Mouse (Mus musculus) adrenal gland, postnatal 25 days (tissue): ENCODE measurements around the gene Sec22c. TPM values are rescaled to one million over a fixed set of nuclear protein-coding genes. Genes with fewer than 3 reads are reported as not detected.
A peak's percentile ranks its signal among the peaks of the same experiment; 100 is the strongest.

Experiments
- DNase-seq: peaks from one replicate; pipeline ENCODE4 v3.0.0; 2021; ENCODE audit warnings: mixed read lengths
- total RNA-seq: library from RNA; stranded (reverse); gene quantifications from 2 replicates; pipeline ENCODE4 v1.2.3, GENCODE M21; 2021

Gene Sec22c
- total RNA-seq, 1 experiment from 2014 or later = 5.3 TPM

DNA sequence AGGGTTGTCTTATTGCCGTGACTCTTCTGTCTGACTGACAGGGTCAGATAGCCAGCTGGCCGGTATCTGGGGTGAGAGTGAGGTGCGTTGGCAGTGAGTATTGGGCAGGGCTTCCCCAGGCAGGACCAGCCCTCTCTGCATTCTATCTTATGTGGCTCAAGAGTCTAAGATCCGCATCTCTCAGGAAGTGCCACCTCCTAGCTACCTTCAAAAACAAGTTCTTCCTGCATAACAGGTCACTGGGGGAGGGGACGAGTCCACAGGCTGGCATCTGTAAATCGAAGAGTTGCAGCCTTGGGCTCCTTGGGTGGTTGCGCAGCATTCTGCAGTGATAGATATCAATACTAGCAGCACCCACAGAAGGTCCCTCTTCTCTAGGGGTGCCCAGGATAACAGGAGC lies 58.3 kb downstream of the Sec22c start:
- no peak for DNase-seq

- DNase-seq = no peak
Observed at GRCm38 (mm10) chr9:121644855-121645254, 60.4 kb downstream of the Sec22c start.

DNA sequence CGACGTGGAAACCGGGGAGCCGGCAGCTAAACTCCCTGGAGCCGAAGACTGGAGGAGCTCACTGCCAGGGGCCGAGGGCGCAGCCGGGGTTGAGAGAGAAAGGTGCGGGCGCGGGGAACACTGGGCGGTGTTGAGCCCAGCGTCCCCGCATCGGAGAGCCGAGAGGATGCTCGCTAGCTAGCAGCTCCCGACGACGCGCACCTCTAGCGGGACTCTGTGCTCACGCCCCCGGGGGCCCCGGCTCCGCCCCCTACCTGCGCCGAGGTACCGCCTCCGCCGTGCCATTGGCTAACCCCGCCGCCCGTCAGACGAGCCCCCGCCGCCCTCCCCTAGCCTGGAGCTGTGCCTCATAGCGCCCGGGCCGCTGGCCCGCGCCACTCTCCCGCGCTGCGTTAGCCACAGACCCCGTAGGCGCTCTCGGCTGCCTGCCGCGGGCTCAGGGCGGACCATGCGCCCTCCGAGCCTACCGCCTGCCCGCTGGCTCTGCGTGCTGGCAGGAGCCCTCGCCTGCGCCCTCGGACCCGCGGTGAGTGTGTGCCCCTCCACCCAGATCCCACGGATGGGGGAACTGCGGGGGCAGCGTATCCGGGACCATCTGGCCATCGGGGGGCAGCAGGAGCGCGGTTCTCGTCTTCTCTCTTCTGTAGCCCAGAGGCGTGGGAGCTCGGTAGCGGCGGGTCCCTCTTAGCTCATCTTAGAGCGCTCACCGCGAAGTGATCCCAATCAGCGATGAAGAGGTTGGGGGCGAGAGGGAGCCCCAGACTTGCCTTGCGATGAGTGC lies 62.7 kb downstream of the Sec22c start, which contains the start of gene Vipr1:
Gene Vipr1 (plus strand): TSS at position 316 of the 781 bp plus-strand sequence.
- peak; percentile 70 for DNase-seq

- peak; percentile 87 for DNase-seq
Observed at GRCm38 (mm10) chr9:121642001-121642400, 63.3 kb downstream of the Sec22c start, which contains the start of gene Lyzl4. Lyzl4 (minus strand) TSS chr9:121642096.

- DNase-seq = no peak
Observed at GRCm38 (mm10) chr9:121641235-121641915, 63.9 kb downstream of the Sec22c start.

- no peak for DNase-seq
Observed at GRCm38 (mm10) chr9:121639790-121640189, 65.5 kb downstream of the Sec22c start.

GRCm38 (mm10) chr9:121635835-121636576 lies 69.3 kb downstream of the Sec22c start:
- no peak for DNase-seq

DNA sequence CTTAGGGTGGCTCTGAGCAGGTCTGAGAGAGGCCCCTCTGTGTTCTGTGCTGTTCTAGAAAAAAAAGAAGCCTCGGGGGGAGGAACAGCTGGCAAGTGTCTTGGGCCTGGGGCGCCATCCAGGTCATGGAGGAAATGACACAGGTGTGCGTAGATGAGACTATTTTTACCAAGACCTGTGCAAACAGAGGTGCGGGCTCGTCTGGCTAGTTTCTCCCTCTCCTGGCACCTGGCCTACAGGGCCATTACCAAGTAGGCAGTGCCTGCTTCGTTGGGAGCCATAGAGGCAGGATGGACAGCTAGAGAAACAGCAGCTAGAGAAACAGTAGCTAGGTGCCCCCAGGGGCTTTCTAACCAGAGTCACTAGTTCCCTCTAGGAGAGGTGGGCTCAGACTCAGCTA lies 72.0 kb downstream of the Sec22c start:
- no peak for DNase-seq

DNA sequence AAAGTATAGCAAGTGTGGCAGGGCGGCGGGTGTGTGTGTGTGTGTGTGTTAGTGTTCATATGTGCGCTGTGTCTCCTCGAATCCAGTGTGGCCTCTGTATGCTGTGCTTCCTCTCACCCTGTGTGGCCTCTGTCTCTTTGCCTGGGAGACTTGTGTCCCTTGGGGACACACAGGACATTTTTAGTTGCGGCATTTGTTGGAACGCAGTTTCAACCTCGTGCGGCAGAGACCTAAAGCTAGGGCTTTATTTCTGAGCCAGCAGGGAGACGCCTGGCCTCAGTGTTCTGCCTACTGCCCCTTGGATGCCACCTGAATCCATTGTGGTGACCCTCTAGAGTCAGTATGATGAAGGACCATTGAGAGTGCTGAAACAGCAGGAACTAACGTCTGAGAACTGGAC lies 72.4 kb downstream of the Sec22c start:
- DNase-seq = no peak

DNA sequence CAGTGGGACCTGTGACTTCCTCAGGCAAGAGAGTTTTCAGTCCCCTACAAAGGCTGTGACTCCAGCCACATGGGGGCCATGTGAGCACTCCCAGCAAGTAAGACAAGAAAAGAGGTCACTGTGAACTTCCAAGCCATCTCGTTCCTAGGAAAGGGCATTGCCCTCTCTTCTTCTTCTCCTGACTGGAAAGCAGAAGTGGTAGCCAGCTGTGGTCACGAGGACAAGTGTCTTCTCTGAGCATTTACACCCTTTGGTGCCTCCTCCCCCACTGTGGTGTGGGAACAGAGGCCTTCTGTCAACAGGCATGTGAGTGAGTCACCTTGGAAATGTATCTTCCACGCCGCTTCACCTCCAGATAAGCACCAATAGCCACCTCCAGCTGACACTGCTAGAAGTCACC lies 73.3 kb downstream of the Sec22c start:
- no peak for DNase-seq

DNA sequence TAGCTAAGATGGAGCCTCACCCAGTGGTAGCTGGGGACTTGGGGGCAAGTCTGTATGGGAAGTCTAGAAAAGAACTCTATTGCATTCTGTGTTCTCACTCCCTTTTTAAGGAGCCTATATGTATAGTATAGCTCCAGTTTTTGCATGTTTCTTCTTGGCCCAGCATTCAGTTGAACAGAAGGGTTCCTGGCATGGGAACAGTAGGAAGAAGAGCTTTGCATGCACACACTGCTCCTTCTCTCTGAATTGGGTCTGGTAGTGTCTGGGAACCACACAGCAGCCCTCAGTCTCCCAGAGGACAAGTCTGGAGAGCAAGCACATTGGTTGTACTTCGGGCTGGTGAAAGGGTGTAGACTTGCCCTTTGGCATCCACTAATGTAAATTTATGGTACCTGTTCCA lies 74.7 kb downstream of the Sec22c start:
- DNase-seq = no peak

Other genes with a start within 250 kb of the Sec22c start
- gene Cck, start 209.8 kb downstream of the Sec22c start, total RNA-seq = not detected in 2 replicates
- not detected in 2 replicates for gene Lyzl4, start 63.4 kb downstream of the Sec22c start, total RNA-seq
- gene Vipr1, start 62.8 kb downstream of the Sec22c start, total RNA-seq = 0.18 and 0.62 TPM in 2 replicates
- gene Ss18l2, start 4.8 kb upstream of the Sec22c start, total RNA-seq = 41.6 and 44.9 TPM in 2 replicates
- gene Nktr, start 13.7 kb upstream of the Sec22c start, total RNA-seq = 90.6 and 90.8 TPM in 2 replicates
- gene Zfp651, start 53.8 kb upstream of the Sec22c start, total RNA-seq = 33.3 and 55.7 TPM in 2 replicates
- 0.18 TPM in 1 of 2 replicates, not detected in the other for gene Klhl40, start 72.1 kb upstream of the Sec22c start, total RNA-seq
- not detected in 2 replicates for gene Hhatl, start 87.0 kb upstream of the Sec22c start, total RNA-seq
- 1.3 and 1.5 TPM in 2 replicates for gene Ccdc13, start 134.0 kb upstream of the Sec22c start, total RNA-seq
- 77.9 and 79.7 TPM in 2 replicates for gene Higd1a, start 152.9 kb upstream of the Sec22c start, total RNA-seq
- 0.33 and 0.52 TPM in 2 replicates for gene Ackr2, start 192.9 kb upstream of the Sec22c start, total RNA-seq
- gene Cyp8b1, start 210.8 kb upstream of the Sec22c start, total RNA-seq = 0.36 and 2.7 TPM in 2 replicates
- gene Fam198a, start 245.5 kb upstream of the Sec22c start, total RNA-seq = 2.0 and 2.9 TPM in 2 replicates